Mouse (Mus musculus): ENCODE results near the gene Crcp.

Gene Crcp

DNA sequence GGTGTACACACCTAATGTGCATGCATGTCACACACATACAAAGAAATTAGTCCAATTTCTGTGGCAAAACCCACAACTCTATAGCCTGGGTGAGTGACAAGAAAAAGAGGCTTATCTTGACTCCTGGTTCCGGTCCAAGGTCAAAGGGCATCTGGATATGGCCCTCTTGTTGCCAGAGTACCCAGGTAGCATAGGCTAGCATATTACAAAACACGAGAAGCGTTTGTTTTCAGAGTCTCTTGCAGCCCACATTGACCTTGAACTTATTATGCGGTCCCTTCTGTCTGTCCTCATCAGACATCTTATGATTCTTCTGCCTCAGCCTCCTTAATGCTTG, 31.2 kb downstream of the Crcp start:
- DNase-seq: no peak

GRCm38 (mm10) chr5:130062096-130062495, 33.0 kb downstream of the Crcp start:
- DNase-seq: no peak

GRCm38 (mm10) chr5:130063760-130064159, 34.7 kb downstream of the Crcp start:
- peak; percentile 83 for DNase-seq

- no peak for DNase-seq
These were observed 36.5 kb downstream of the Crcp start for GRCm38 (mm10) chr5:130065579-130065978.

- no peak for DNase-seq
These were observed 38.8 kb downstream of the Crcp start for GRCm38 (mm10) chr5:130067841-130068264.

DNA sequence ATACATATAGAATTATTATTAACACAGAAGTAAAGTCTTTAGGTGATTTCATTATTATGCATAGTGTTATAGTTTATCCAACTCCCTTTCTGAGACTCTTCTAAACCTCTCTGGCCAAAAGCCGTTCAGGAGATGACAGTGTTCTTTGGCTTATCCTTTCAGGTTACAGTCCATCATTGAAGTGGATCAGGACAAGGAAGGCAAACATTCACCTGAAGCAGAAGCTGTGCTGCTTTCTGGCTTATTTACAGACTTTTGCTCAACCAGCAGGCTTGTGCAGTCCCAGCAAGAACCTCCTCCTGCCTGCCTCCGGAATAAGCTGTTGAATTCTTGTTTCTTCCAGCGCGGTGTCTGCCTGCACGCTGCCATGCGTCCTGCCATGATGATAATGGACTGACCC, 43.9 kb downstream of the Crcp start, which contains the start of gene Tpst1:
Gene Tpst1 (plus strand): TSS at position 301 of the 400 bp plus-strand sequence.
- no peak for DNase-seq

- peak; percentile 56 for DNase-seq
These were observed 45.4 kb downstream of the Crcp start for GRCm38 (mm10) chr5:130074491-130074890.

DNA sequence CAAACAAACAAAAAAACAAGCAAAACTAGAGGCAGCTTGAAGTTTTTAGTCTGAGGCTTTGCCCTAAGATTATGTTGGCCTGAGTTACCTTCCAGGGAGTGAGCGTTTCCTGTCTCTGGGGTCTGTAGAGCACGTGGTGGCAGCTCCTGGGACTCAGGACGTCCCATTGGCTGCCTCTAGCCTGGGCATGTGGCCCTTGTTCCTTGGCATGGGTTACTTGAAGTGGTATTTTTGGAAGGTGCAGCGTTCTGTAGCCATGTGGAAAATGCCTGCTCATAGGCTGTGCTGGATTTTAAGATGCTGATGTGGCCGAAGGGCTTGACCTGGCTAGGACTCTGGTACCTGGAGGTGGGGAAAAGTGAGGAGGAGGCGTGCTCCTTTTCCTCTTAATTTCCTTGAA, 47.3 kb downstream of the Crcp start:
- DNase-seq: no peak

GRCm38 (mm10) chr5:130078096-130078833, 49.2 kb downstream of the Crcp start:
- DNase-seq: no peak

DNA sequence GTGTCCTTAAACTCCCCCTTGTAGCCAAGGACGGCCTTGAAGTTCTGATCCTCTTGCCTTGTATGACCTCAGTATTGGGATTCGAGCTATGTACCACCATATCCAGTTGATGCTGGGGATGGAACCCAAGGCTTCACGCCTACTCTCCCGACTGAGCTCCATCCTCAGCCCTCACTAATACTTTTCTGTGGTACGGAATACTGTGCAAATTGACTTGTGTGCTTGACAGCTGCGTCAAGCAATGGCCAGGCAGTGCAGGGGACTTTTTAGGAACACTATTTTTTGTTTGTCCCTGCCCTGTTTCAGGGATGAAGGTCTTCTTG, 49.7 kb downstream of the Crcp start:
- DNase-seq: no peak

DNA sequence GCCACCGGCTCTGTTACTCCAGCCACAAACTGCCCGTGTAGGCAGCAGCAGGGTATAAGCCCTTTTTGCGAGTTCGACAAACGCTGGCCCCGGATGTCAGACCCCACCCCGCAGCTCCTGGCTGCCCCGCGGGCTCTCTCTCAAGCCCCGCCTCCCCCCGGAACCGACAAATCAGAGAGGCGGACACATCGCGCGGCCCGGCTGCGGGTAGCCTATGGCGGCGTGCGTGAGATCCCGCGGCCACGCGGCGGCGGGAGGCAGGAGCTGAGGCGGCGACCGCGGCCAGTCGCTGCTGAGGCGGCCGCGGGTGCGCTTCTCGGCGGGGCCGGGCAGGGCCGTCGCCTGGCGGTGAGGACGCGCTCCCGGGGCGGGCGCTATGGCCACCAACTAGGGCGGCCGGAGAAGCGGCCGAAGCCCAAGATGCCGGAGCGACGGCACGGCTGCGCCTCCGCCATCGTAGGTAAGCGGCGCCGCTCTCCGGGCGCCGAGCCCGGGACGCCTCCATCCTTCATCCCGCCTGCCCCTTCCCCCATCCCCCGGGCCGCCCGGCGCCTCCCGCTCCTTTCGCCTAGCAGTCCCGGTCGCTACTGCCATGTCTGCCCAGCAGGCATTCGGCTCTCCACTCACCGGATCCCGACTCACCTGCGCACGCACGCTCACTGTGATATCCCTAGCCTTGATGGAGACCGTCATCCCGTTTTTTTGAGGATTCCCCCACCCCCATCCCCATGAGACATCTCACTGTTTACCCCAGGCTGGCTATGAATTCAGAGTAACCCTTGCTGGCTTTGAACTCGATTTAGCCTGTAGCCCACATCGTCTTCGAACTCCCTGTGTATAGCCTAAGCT, 50.3 kb downstream of the Crcp start:
- DNase-seq: peak; percentile 95

DNA sequence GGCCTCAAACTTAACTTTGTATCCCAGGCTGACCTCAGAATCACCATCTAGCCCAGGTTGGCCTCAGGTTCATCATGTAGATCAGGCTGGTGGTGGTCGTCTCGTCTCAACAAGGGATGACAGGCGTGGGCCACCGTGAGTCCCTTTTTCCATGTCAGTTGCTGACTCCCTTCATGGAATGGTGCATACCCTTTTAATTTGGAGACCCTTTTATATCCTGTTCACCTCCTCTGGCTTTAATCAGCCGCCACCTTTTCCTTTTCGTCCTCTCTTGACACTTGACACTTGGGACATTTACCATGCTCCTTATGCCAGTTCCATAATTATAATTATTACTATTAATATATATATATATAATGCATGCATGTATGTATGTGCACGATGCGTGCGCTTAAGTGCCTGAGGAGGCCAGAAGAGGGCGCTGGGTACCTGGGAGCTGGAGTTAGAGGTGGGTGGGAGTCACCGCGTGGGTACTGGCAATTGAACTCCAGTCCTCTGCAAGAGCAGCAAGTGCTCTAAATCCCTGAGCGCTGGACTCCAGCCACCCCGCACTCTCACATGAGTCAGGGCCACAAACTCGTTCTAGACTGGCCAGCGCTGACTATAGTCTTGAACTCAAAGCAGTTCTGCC, 51.1 kb downstream of the Crcp start:
- no peak for DNase-seq

- no peak for DNase-seq
These were observed 52.2 kb downstream of the Crcp start for GRCm38 (mm10) chr5:130081181-130081881.

GRCm38 (mm10) chr5:130082431-130082830, 53.3 kb downstream of the Crcp start:
- no peak for DNase-seq

- DNase-seq: no peak
These were observed 55.2 kb downstream of the Crcp start for GRCm38 (mm10) chr5:130084271-130084670.

DNA sequence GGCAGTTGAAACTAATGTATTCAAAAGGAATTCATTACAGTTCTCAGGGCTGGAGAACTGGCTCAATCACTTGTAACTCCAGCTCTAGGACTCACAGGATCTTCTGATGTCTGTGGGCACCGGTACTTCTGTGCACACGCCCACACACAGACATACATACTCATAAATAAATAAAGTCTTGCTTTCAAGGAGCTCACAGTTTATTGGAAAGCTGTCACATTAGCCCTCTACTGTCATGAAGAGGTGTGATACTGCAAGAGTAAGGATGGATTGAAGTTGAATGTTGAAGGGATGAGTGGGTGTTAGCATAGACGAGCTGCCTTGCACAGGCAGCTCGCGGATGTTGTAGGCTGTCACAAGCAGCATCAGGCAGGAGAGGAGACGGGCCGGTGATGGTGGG, 58.9 kb downstream of the Crcp start:
- no peak for DNase-seq

GRCm38 (mm10) chr5:130088612-130089011, 59.5 kb downstream of the Crcp start:
- DNase-seq: no peak

GRCm38 (mm10) chr5:130089177-130089576, 60.1 kb downstream of the Crcp start:
- DNase-seq: no peak

GRCm38 (mm10) chr5:130089626-130090393, 60.7 kb downstream of the Crcp start:
- DNase-seq: no peak

DNA sequence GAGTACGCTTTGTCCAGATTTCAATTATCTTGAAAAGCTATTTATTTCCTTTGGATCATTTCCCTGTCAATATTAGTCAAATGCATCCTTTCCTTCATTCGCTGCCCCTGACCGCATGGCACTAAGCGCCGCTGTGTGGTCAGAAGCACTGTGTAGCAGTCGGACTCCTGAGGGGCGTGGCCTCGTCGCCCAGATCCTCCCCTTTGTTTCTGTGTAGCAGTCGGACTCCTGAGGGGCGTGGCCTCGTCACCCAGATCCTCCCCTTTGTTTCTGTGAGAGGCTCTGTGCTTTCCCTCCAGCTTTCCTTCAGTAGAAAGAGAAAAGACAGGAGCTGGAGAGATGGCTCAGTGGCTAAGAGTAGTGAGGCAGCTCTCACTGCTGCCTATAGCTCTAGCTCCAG, 67.7 kb downstream of the Crcp start:
- no peak for DNase-seq

GRCm38 (mm10) chr5:130097837-130098236, 68.7 kb downstream of the Crcp start:
- no peak for DNase-seq

GRCm38 (mm10) chr5:130101724-130102123, 72.6 kb downstream of the Crcp start:
- no peak for DNase-seq
